Mouse (Mus musculus): ENCODE results near the gene Bloc1s1. TPM values are rescaled to one million over a fixed set of nuclear protein-coding genes. Genes with fewer than 3 reads are reported as not detected.

Gene Bloc1s1
- total RNA-seq, 2 experiments from 2014 or later: 187 to 198 TPM

GRCm38 (mm10) chr10:128933574-128933973 lies 9.7 kb upstream of the Bloc1s1 start, which contains the start of gene Itga7:
Gene Itga7, plus strand, starts transcription at chr10:128933818.
- DNase-seq: peak; percentile 44 to 71

GRCm38 (mm10) chr10:128931441-128931840 lies 7.6 kb upstream of the Bloc1s1 start:
- DNase-seq: no peak

DNA sequence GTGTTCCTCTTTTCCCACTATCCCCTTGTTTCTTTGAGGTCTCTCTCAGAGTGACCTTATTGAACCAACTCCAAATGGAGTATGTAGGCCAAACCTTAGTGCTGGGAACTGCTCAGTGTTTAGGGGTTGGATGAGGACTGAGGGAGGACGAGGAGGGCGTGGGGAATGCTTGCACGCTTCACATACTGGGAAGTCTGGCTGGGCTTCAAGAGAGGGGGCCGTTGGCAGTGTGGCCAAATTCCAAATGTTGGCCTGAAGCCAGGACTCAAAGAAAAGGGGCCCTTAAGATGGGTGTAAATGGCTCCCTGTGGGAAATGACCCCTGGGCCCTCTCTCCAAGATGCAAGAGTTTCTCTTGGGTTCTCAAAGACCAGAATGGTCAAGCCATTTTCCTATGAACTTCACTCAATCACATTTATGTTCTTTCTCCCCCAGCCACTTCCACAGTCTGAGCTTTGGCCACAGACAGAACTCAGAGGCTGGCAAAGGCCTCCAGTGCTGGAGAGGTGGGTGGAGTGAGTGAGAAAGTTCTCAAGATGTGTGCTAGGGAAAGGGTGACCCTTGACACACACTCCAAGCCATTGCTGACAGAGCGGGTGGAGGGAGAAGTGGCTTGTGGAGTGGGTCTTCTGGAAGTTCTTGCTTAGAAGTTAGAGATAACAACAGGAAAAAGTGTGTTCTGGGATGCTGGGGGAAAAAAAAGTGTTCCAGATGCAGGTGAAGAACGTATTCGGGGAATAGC lies 6.0 kb upstream of the Bloc1s1 start:
- no peak for DNase-seq

- no peak for DNase-seq
Measured at GRCm38 (mm10) chr10:128928356-128928755, 4.5 kb upstream of the Bloc1s1 start.

DNA sequence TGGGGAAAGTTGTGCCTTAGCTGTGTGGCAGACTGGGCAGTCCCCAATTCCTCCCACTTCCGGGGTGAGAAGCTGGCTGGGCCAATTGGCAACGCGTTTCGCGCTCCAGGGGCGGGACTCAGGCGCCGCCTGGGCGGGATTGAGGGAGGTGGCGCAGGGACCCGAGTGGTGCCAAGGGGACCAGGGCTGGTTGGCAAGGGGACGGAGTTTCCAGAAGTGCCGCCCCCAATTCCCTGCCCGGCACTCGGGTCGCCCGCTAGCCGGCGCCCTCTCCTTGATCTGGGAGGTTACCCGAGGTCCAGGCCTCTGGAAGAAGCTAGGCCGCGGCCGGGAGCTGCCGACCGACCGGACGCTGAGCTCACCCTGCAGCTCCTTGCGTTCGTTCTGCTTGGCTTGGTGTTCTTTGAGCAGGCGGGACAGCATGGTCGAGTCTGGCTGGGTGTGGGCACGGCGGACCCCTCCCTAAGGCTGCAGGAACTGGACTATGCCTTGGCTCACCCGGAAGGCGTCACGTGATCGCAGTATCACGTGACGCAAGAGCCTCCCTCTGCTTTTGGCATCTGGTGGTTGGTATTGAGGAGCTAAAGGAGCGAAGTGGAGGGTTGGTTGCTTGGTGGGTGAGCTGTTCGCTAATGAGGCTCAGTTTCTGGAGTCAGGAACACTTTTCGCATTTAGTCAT lies 683 bp downstream of the Bloc1s1 start:
- peak; percentile 98 for DNase-seq

- DNase-seq: no peak
Measured at GRCm38 (mm10) chr10:128922822-128923012, 1.1 kb downstream of the Bloc1s1 start, which contains the start of gene Rdh5. Gene Rdh5, minus strand, starts transcription at chr10:128922888.

DNA sequence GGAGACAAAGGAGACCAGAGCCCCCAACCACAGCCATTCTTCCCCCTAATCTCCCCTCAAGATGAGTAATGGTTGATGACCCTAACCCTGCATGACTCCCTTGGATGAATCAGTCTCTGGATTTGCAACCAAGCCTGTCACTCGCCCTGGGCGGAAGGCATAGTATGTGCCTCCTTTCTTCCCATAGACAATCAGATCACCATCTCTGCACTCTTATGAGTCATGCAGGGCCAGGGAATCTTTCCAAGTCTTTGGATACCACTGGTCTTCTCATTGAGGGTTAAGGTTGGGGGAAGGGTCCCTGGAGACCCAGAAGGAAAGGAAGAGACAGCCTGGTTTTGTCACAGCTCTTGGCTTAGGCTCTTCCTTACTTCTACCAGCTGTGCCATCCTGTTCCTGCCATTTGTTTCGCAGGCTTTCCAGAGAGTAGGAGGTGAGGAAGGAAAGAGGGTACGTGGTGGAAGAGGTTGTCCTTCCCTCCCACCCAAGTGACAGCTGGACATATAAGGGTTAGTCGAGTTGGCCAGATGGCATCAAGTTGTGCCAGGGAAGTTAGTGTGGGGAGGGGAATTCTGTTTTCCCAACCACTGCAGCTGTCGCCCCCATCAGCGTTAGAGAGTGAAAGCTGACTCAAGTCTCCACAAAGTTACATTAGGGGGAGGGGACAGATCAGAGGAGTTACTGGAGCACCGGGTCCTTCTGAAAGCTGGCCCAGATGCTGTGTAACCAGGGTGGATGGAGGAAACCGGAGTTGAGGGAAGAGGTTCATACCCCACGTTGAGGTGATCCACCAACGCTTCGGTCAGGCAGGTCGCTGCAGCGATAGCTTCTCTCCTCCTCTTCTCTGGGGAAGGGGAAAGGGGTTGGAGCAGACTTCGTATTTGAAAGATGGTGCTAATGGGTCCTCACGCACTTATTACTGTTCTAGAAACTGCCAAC lies 1.7 kb downstream of the Bloc1s1 start:
- peak; percentile 66 to 71 for DNase-seq

GRCm38 (mm10) chr10:128921251-128921650 lies 2.6 kb downstream of the Bloc1s1 start:
- no peak for DNase-seq

DNA sequence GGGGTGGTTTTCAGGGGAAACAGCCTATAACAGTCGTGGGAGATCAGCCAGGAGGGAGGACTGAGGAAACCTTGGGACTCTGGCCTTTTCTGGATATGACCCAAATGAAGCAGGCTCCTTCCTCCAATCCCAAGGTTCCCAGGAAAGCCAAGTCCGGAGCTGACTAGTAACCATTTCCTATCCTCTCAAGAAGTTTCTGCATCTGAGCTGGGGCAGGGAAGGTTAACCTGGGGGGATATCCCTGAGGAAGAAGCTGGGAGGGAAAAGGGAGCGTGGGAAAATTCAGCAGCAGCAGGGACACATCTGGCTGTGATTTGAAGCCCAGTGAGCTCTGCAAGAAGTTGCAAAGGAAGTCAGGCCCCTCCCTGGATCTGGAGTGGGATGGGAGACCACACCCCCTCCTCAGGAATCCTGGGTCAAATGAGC lies 3.1 kb downstream of the Bloc1s1 start:
- no peak for DNase-seq

- DNase-seq: no peak
Measured at GRCm38 (mm10) chr10:128919966-128920365, 3.9 kb downstream of the Bloc1s1 start.

DNA sequence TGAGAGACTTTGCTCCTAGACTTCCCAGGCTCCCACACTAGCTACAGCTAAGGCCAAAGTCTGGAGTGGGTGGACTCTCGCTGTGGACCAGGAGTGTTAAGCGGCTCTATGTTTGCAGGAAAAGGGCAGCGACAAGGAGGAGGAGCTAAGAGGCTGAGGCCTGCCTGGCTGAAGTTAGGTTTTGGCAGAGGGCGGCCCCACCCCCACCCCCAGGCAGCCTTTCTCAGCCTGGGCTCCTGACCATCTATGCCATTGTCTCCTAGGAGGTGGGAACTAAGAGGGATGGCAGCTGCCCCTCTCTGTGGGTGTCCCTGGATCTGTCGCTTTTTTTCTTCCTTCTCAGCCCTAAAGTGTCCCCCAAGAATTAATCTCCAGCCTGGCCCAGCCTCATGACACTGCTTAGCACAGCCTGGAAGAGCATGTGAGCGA lies 4.6 kb downstream of the Bloc1s1 start:
- DNase-seq: peak in 1 of 2 experiments; percentile 53

GRCm38 (mm10) chr10:128918246-128918645 lies 5.6 kb downstream of the Bloc1s1 start:
- no peak for DNase-seq

DNA sequence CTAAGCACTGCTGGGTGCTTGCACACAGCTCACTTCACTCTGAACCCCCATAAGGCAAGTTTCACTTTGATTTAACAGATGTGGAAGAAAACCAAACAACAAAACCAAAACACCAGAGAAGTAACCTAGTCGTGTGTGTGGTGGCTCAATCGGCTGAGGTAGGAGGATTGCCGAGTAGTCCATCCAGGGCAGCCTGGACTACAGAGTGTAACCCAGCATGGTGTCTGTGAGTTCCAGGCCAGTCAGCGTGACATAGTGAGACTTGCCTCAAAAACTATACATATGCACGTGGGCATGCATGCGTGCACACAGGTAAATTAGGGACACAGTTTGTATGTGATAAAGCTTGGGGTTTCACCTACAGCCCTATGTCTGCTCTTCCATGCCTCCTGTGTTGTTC lies 6.4 kb downstream of the Bloc1s1 start:
- DNase-seq: no peak

DNA sequence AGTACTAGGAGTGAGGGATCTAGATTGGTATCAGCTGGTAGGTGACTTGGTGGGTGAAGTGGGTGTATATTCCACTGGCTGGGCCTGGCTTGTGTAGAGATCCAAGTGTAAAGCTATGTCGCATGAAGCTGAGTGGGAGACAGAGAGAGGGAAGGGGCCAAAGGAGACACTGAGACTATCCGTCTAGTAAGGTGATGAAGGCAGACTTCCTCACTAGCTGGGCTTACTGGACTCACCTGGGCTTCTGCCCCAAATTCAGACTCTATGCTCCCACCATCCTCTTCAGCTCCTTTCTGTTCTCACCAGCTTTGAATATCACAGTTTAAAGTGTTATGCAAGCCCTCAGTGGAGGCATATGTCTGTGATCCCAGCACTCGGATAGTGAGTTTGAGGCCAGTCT lies 7.2 kb downstream of the Bloc1s1 start:
- DNase-seq: no peak

DNA sequence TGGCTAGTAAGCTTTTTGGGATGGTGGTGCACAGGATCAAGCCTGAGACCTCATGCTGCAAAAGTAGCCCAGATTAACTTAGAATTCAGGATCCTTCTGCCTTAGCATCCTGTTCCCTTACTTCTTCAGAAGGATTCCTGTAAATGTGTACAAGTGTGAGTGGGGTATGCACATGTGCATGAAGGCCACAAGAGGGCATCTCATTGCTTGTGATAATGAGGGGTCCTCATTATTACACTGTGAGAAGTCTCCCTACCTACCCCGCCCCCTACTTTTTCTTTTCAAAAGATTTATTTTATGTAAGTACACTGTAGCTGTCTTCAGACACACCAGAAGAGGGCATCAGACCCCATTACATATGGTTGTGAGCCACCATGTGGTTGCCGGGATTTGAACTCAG lies 8.3 kb downstream of the Bloc1s1 start:
- no peak for DNase-seq

GRCm38 (mm10) chr10:128913696-128914095 lies 10.1 kb downstream of the Bloc1s1 start:
- no peak for DNase-seq

GRCm38 (mm10) chr10:128913219-128913618 lies 10.6 kb downstream of the Bloc1s1 start:
- peak; percentile 90 for DNase-seq

GRCm38 (mm10) chr10:128912791-128913190 lies 11.0 kb downstream of the Bloc1s1 start:
- DNase-seq: no peak

DNA sequence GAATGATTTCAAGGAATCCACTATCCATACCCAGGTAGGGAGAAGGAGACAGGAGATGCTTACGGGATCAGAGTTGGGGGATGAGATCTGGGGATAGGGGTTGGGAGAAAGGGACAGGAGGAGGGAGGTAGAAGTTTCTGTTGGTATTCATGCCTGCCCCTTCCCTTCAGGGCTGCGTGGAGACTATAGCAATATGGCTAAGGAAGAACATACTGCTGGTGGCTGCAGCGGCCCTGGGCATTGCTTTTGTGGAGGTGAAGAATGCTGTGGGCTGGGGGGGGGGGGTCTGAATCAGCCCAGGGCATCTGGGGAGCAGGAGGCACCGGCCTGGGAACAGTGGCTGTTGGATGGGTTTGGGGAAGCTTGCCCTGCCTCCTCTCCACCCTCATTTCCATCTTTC lies 11.6 kb downstream of the Bloc1s1 start:
- DNase-seq: no peak

- no peak for DNase-seq
Measured at GRCm38 (mm10) chr10:128911430-128911829, 12.4 kb downstream of the Bloc1s1 start.

- peak; percentile 58 to 74 for DNase-seq
Measured at GRCm38 (mm10) chr10:128910066-128910841, 13.6 kb downstream of the Bloc1s1 start.

- DNase-seq: peak; percentile 93 to 95
Measured at GRCm38 (mm10) chr10:128909567-128910028, 14.2 kb downstream of the Bloc1s1 start.
